In genomic region chr19:30248822-30249221, GRCm38 (mm10) we compare ENCODE assay signal across 9 mouse cellular contexts. TPM values are rescaled to one million over a fixed set of nuclear protein-coding genes. Genes with fewer than 3 reads are reported as not detected.
DNase-seq lines count a peak whose midpoint lies in the region; ATAC-seq and TF ChIP-seq lines count a peak whose summit lies in the region.
"Had no signal": no experiment of that assay in that cellular context is flagged by ENCODE, and none has a peak within 500 bp of the region (broad histone marks: within the 10 kb centered on the region; RNA-seq: fewer than 3 reads in every experiment).

No protein-coding gene starts in this region.

- ATAC-seq in heart, postnatal 0 days (ENCODE audit: insufficient read depth, low read depth) = no peak
- ATAC-seq in heart, embryonic 12.5 days (ENCODE audit: insufficient number of reproducible peaks, low FRiP score) = no peak
- ATAC-seq in G1E (ENCODE audit: extremely low read depth, insufficient number of reproducible peaks, low FRiP score, poor library complexity, severe bottlenecking) = no peak
- ATAC-seq in stomach, postnatal 0 days (ENCODE audit: low FRiP score, low TSS enrichment) = no peak

- no peak for TF ChIP-seq EP300 in heart, postnatal 0 days (IDR thresholded peaks at IDR 0.05; ENCODE audit: low read depth)
- no peak for TF ChIP-seq EP300 in stomach, postnatal 0 days (optimal IDR thresholded peaks at IDR 0.05)

- peak; percentile 55 for DNase-seq in heart, postnatal 0 days (ENCODE audit: low spot score)
- DNase-seq in G1E (ENCODE audit: low spot score) = peak; percentile 6
- peak; percentile 2 for DNase-seq in cerebellum, adult 11-12 months
- peak; percentile 80 for DNase-seq in forelimb bud, embryonic 11.5 days (ENCODE audit: low read depth, low spot score)
- DNase-seq in layer of hippocampus, adult 9-10 months (ENCODE audit: low spot score) = peak; percentile 42
- peak; percentile 78 for DNase-seq in lung, postnatal 36 days
- DNase-seq in stomach, postnatal 0 days (ENCODE audit: low spot score) = peak; percentile 78

- H3K36me3 ChIP-seq in heart, postnatal 0 days (replicated peaks; ENCODE audit: control insufficient read depth, insufficient read depth, low read length) = no peaks in the 10 kb centered on the region
- H3K36me3 ChIP-seq in heart, embryonic 12.5 days = no peaks in the 10 kb centered on the region
- H3K36me3 ChIP-seq in G1E (replicated peaks) = no peaks in the 10 kb centered on the region
- H3K36me3 ChIP-seq in stomach, postnatal 0 days (ENCODE audit: control insufficient read depth, insufficient read depth, low read length) = no peaks in the 10 kb centered on the region
- H3K36me3 ChIP-seq: embryonic facial prominence, embryonic 13.5 days had no signal

- no peaks in the 10 kb centered on the region; the same call in 1 of the 2 replicates for H3K27me3 ChIP-seq in heart, postnatal 0 days (ENCODE audit: control insufficient read depth, insufficient read depth, low read length)
- H3K27me3 ChIP-seq in heart, embryonic 12.5 days (replicated peaks) = peaks cover 5% of the 10 kb centered on the region
- no peaks in the 10 kb centered on the region for H3K27me3 ChIP-seq in G1E (ENCODE audit: insufficient read depth, low read length)
- no peaks in the 10 kb centered on the region for H3K27me3 ChIP-seq in stomach, postnatal 0 days (ENCODE audit: control insufficient read depth, insufficient read depth, low read length)

- no peaks in the 10 kb centered on the region for H3K9me3 ChIP-seq in heart, postnatal 0 days (replicated peaks; ENCODE audit: control insufficient read depth, low read length)
- H3K9me3 ChIP-seq in heart, embryonic 12.5 days (replicated peaks) = no peaks in the 10 kb centered on the region
- no peaks in the 10 kb centered on the region for H3K9me3 ChIP-seq in G1E (replicated peaks)
- H3K9me3 ChIP-seq in stomach, postnatal 0 days (ENCODE audit: control insufficient read depth, low read length) = no peaks in the 10 kb centered on the region
- H3K9me3 ChIP-seq: embryonic facial prominence, embryonic 13.5 days had no signal

- peak; percentile 72 for TF ChIP-seq CTCF in heart, postnatal 0 days (IDR thresholded peaks at IDR 0.05; ENCODE audit: low read depth)
- peak; percentile 39; the same call in 1 of the 2 replicates for TF ChIP-seq CTCF in G1E (IDR thresholded peaks at IDR 0.05; ENCODE audit: low read depth, low read length)
- peak; percentile 86 for TF ChIP-seq CTCF in stomach, postnatal 0 days (IDR thresholded peaks at IDR 0.05; ENCODE audit: low read depth)

- H3K4me3 ChIP-seq in heart, postnatal 0 days (ENCODE audit: low read depth, low read length) = no peak overlapping the region
- no peak overlapping the region for H3K4me3 ChIP-seq in heart, embryonic 12.5 days
- H3K4me3 ChIP-seq in G1E (ENCODE audit: low read depth, low read length) = no peak overlapping the region
- no peak overlapping the region for H3K4me3 ChIP-seq in stomach, postnatal 0 days (ENCODE audit: low read depth, low read length)
- H3K4me3 ChIP-seq: embryonic facial prominence, embryonic 13.5 days had no signal

- no peak overlapping the region for H3K4me2 ChIP-seq in heart, postnatal 0 days (ENCODE audit: low read depth, low read length)
- H3K4me2 ChIP-seq in heart, embryonic 12.5 days = no peak overlapping the region
- H3K4me2 ChIP-seq in stomach, postnatal 0 days (replicated peaks; ENCODE audit: low read depth) = no peak overlapping the region
- H3K4me2 ChIP-seq: embryonic facial prominence, embryonic 13.5 days had no signal

- no peak overlapping the region for H3K27ac ChIP-seq in heart, postnatal 0 days (ENCODE audit: low read depth)
- no peak overlapping the region for H3K27ac ChIP-seq in heart, embryonic 12.5 days (ENCODE audit: poor library complexity, severe bottlenecking)
- H3K27ac ChIP-seq in stomach, postnatal 0 days (replicated peaks) = no peak overlapping the region
- H3K27ac ChIP-seq: embryonic facial prominence, embryonic 13.5 days had no signal

- no peak overlapping the region for H3K9ac ChIP-seq in heart, postnatal 0 days (replicated peaks; ENCODE audit: low read depth, low read length)
- no peak overlapping the region for H3K9ac ChIP-seq in heart, embryonic 12.5 days
- no peak overlapping the region for H3K9ac ChIP-seq in stomach, postnatal 0 days (ENCODE audit: low read length)
- H3K9ac ChIP-seq: embryonic facial prominence, embryonic 13.5 days had no signal

- 6% methylated on average over 8 of the region's 8 CpGs for WGBS in heart, postnatal 0 days
- 5% methylated on average over 8 of the region's 8 CpGs for WGBS in heart, embryonic 12.5 days
- 5% methylated on average over 8 of the region's 8 CpGs for WGBS in stomach, postnatal 0 days

- no peaks in the 10 kb centered on the region for H3K4me1 ChIP-seq in heart, postnatal 0 days (ENCODE audit: control insufficient read depth, insufficient read depth)
- no peaks in the 10 kb centered on the region for H3K4me1 ChIP-seq in heart, embryonic 12.5 days (replicated peaks)
- no peaks in the 10 kb centered on the region for H3K4me1 ChIP-seq in G1E (ENCODE audit: insufficient read depth, low read depth, low read length)
- no peaks in the 10 kb centered on the region for H3K4me1 ChIP-seq in stomach, postnatal 0 days (replicated peaks; ENCODE audit: control insufficient read depth, insufficient read depth)
- H3K4me1 ChIP-seq: embryonic facial prominence, embryonic 13.5 days had no signal

RNA-seq across cellular contexts. Expression of gene Mbl2, which starts 16.1 kb away (rescaled TPM):
- not detected in 2 replicates for total RNA-seq in heart, postnatal 0 days (2014; rRNA removed; ENCODE audit: low replicate concordance)
- polyA plus RNA-seq in heart, postnatal 0 days (2015; fragmentation: Nextera tagmentation; extraction: Ambion mirVana) = not detected in 2 replicates
- polyA plus RNA-seq in heart, embryonic 12.5 days (2016; fragmentation: Nextera tagmentation; extraction: Ambion mirVana) = not detected in 2 replicates
- total RNA-seq in G1E (2014; fragmentation: Nextera tagmentation) (not detected in 2 replicates), G1E (2017) (not detected in 2 replicates)
- not detected in 2 replicates for polyA plus RNA-seq in G1E (2012)
- polyA plus RNA-seq in stomach, postnatal 0 days (2015; fragmentation: Nextera tagmentation; extraction: Ambion mirVana) = 0.18 and 0.25 TPM in 2 replicates
- polyA plus RNA-seq: embryonic facial prominence, embryonic 13.5 days had no signal

Comparison
In these comparisons a context has a peak if more than half of its experiments do, and no peak if none do; other contexts are left out.
1. DNase-seq: peak in every context shown above with its lines; median percentile 80 in forelimb bud, embryonic 11.5 days; 78 in lung, postnatal 36 days; 78 in stomach, postnatal 0 days; 55 in heart, postnatal 0 days; 42 in layer of hippocampus, adult 9-10 months; 6 in G1E; 2 in cerebellum, adult 11-12 months.